Mouse (Mus musculus): ENCODE measurements at regions not wholly inside any gene's neighbourhood (a gene's known extent, or its start where the extent isn't known, plus 50 kb on each side); places are given as distances from the start of the nearest gene placed in this dataset.

DNA sequence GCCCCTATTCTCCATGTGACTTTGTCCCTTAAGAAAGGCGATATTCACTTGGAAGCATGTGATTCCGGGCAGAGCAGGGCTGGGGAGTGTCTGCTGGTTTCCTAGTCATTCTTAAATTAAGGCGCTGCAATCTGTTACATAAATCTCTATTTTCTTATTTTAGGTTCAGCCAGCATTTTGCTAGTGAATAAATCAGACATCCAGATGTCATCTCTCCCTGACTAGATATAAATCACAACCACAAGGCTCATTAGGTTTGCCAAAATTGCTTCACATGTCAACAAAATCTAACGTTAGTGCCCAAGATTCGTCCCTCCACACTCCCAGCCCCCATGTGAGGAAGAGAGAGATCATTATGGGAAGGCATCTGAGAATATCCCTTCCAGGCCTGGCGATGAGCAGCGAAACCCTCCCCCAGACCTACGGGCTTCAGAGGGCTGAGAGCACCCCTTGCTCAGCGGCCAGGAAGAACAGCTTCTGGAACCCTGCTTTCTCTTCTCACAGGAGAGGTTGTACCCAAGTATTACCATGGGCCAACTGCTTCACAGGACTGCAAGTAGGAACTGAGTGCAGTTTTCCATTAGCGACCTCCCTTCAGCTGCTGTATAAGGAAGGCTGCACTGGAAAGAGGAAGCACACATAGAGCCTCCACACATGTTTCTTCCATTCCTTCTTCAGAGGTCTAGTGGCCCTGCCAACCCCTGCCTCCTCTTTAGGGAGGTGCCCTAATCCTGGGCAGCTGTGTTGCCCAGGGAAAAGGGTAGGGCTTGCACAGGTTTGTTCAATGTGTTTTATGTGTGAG, 250.5 kb downstream of the Hivep2 start:
- H3K4me1 ChIP-seq (ENCODE audit: control insufficient read depth, insufficient read depth, low read length), result peaks cover 1% of the 10 kb centered on the region; the same call in 1 of the 2 replicates
- TF ChIP-seq POLR2A (IDR thresholded peaks at IDR 0.05; ENCODE audit: insufficient read depth, low read depth, low read length), result no peak
- no peak overlapping the region for H3K4me3 ChIP-seq
- 84% methylated on average over 10 of the region's 10 CpGs for WGBS
- H3K9ac ChIP-seq (ENCODE audit: low read depth, low read length), result no peak overlapping the region
- H3K27me3 ChIP-seq (ENCODE audit: control insufficient read depth, insufficient read depth, low read length), result no peaks in the 10 kb centered on the region
- H3K27ac ChIP-seq, result no peak overlapping the region
- DNase-seq, result no peak
- H3K79me2 ChIP-seq (replicated peaks; ENCODE audit: control insufficient read depth, insufficient read depth, low read length), result no peaks in the 10 kb centered on the region
- intact Hi-C loops (cut with DNase I), result no loop called here
- H3K36me3 ChIP-seq (ENCODE audit: control insufficient read depth, insufficient read depth, low read length), result no peaks in the 10 kb centered on the region

DNA sequence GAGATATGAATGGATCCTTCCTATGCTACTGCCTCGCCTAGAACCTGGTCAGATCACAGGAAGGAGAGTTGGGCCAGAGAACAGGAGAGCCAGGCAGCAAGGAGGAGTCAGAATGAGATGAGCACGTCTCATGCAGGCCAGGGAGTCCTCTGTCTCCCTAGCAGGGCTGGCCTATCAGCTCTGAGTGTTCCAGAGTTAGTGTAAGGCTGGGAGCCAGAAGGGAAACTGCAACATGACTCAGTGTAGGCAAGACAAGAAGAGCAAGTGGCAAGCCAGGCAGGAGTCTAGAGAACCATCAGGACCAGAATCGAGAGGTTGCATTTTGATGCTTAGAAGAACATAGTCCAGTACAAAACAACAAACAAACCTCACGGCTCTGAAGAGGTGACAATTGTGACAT, 249.6 kb downstream of the Hivep2 start:
- no peak for DNase-seq
- Histone ChIP-seq H3K27me3 (ENCODE audit: control insufficient read depth, insufficient read depth, low read length) (no peaks in the 10 kb centered on the region), H3K9ac (ENCODE audit: low read depth, low read length) (no peak overlapping the region), H3K79me2 (replicated peaks; ENCODE audit: control insufficient read depth, insufficient read depth, low read length) (no peaks in the 10 kb centered on the region), H3K27ac (no peak overlapping the region), H3K4me1 (ENCODE audit: control insufficient read depth, insufficient read depth, low read length) (peaks cover 1% of the 10 kb centered on the region; the same call in 1 of the 2 replicates), H3K36me3 (ENCODE audit: control insufficient read depth, insufficient read depth, low read length) (no peaks in the 10 kb centered on the region), H3K4me3 (no peak overlapping the region)
- intact Hi-C loops (cut with DNase I), result no loop called here
- TF ChIP-seq EP300 (IDR thresholded peaks at IDR 0.05; ENCODE audit: insufficient read depth, low read depth, low read length), result no peak
- TF ChIP-seq POLR2A (IDR thresholded peaks at IDR 0.05; ENCODE audit: insufficient read depth, low read depth, low read length), result no peak
- no peak for TF ChIP-seq CTCF (IDR thresholded peaks at IDR 0.05)
- 80% methylated on average over 4 of the region's 4 CpGs for WGBS

- 32% methylated on average over 5 of the region's 5 CpGs for WGBS
- no peak overlapping the region for H3K27ac ChIP-seq
Measured at GRCm38 (mm10) chr10:14213536-14213935, 247.7 kb downstream of the Hivep2 start.

GRCm38 (mm10) chr10:14211926-14212325, 246.1 kb downstream of the Hivep2 start:
- TF ChIP-seq POLR2A (IDR thresholded peaks at IDR 0.05; ENCODE audit: insufficient read depth, low read depth, low read length) (no peak), EP300 (IDR thresholded peaks at IDR 0.05; ENCODE audit: insufficient read depth, low read depth, low read length) (no peak), CTCF (IDR thresholded peaks at IDR 0.05) (no peak)
- H3K9ac ChIP-seq (ENCODE audit: low read depth, low read length), result no peak overlapping the region
- no peak overlapping the region for H3K27ac ChIP-seq
- peak in 1 of 2 experiments; percentile 35 for DNase-seq
- H3K36me3 ChIP-seq (ENCODE audit: control insufficient read depth, insufficient read depth, low read length), result no peaks in the 10 kb centered on the region
- WGBS, result 16% methylated on average over 6 of the region's 6 CpGs
- H3K79me2 ChIP-seq (replicated peaks; ENCODE audit: control insufficient read depth, insufficient read depth, low read length), result no peaks in the 10 kb centered on the region
- H3K27me3 ChIP-seq (ENCODE audit: control insufficient read depth, insufficient read depth, low read length), result no peaks in the 10 kb centered on the region
- intact Hi-C loops (cut with DNase I), result no loop called here
- no peak overlapping the region for H3K4me3 ChIP-seq
- peaks cover 4% of the 10 kb centered on the region for H3K4me1 ChIP-seq (ENCODE audit: control insufficient read depth, insufficient read depth, low read length)

More at GRCm38 (mm10) chr10:14213536-14213935, 247.7 kb downstream of the Hivep2 start:
- Histone ChIP-seq H3K79me2 (replicated peaks; ENCODE audit: control insufficient read depth, insufficient read depth, low read length) (no peaks in the 10 kb centered on the region), H3K9ac (ENCODE audit: low read depth, low read length) (no peak overlapping the region), H3K4me1 (ENCODE audit: control insufficient read depth, insufficient read depth, low read length) (peaks cover 1% of the 10 kb centered on the region; the same call in 1 of the 2 replicates), H3K4me3 (no peak overlapping the region), H3K36me3 (ENCODE audit: control insufficient read depth, insufficient read depth, low read length) (no peaks in the 10 kb centered on the region), H3K27me3 (ENCODE audit: control insufficient read depth, insufficient read depth, low read length) (no peaks in the 10 kb centered on the region)
- TF ChIP-seq EP300 (IDR thresholded peaks at IDR 0.05; ENCODE audit: insufficient read depth, low read depth, low read length) (no peak), POLR2A (IDR thresholded peaks at IDR 0.05; ENCODE audit: insufficient read depth, low read depth, low read length) (no peak), CTCF (IDR thresholded peaks at IDR 0.05) (no peak)
- DNase-seq, result no peak
- intact Hi-C loops (cut with DNase I), result no loop called here

- H3K9ac ChIP-seq (ENCODE audit: low read depth, low read length), result no peak overlapping the region
- no peaks in the 10 kb centered on the region for H3K79me2 ChIP-seq (replicated peaks; ENCODE audit: control insufficient read depth, insufficient read depth, low read length)
- intact Hi-C loops (cut with DNase I), result no loop called here
- peaks cover 4% of the 10 kb centered on the region for H3K4me1 ChIP-seq (ENCODE audit: control insufficient read depth, insufficient read depth, low read length)
- no peak overlapping the region for H3K27ac ChIP-seq
- H3K36me3 ChIP-seq (ENCODE audit: control insufficient read depth, insufficient read depth, low read length), result no peaks in the 10 kb centered on the region
- 70% methylated on average over 6 of the region's 6 CpGs for WGBS
- TF ChIP-seq POLR2A (IDR thresholded peaks at IDR 0.05; ENCODE audit: insufficient read depth, low read depth, low read length), result no peak
- TF ChIP-seq CTCF (IDR thresholded peaks at IDR 0.05), result no peak
- no peak for TF ChIP-seq EP300 (IDR thresholded peaks at IDR 0.05; ENCODE audit: insufficient read depth, low read depth, low read length)
- no peak overlapping the region for H3K4me3 ChIP-seq
- DNase-seq, result no peak
- no peaks in the 10 kb centered on the region for H3K27me3 ChIP-seq (ENCODE audit: control insufficient read depth, insufficient read depth, low read length)
Measured at GRCm38 (mm10) chr10:14211481-14211880, 245.6 kb downstream of the Hivep2 start.

DNA sequence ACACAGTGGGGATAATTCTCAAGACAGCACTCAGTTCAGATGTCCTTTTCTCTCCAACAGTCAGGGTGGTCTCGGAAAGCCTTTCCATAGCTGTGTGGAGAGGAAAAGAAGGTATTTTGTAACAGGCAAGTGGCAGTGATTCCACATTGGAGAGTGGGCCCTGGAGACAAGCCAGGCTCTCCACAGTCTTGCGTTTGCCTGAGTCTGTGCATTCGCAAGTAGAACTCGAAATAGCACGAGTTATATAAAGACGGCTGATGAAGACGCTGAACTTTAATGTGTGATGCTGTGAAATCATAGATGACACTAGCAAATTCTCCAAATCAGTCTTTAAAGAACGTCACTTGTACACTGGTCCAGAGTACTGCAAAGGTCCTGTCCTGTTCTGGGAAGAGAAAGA, 244.6 kb downstream of the Hivep2 start:
- no peak overlapping the region for H3K9ac ChIP-seq (ENCODE audit: low read depth, low read length)
- 77% methylated on average over 8 of the region's 8 CpGs for WGBS
- no peak overlapping the region for H3K27ac ChIP-seq
- TF ChIP-seq EP300 (IDR thresholded peaks at IDR 0.05; ENCODE audit: insufficient read depth, low read depth, low read length) (no peak), CTCF (IDR thresholded peaks at IDR 0.05) (no peak), POLR2A (IDR thresholded peaks at IDR 0.05; ENCODE audit: insufficient read depth, low read depth, low read length) (no peak)
- H3K4me1 ChIP-seq (ENCODE audit: control insufficient read depth, insufficient read depth, low read length), result peaks cover 4% of the 10 kb centered on the region
- DNase-seq, result no peak
- intact Hi-C loops (cut with DNase I), result no loop called here
- H3K79me2 ChIP-seq (replicated peaks; ENCODE audit: control insufficient read depth, insufficient read depth, low read length), result no peaks in the 10 kb centered on the region
- H3K27me3 ChIP-seq (ENCODE audit: control insufficient read depth, insufficient read depth, low read length), result no peaks in the 10 kb centered on the region
- no peaks in the 10 kb centered on the region for H3K36me3 ChIP-seq (ENCODE audit: control insufficient read depth, insufficient read depth, low read length)
- H3K4me3 ChIP-seq, result no peak overlapping the region
